Mouse (Mus musculus): ENCODE results near the gene Atp2a1. TPM values are rescaled to one million over a fixed set of nuclear protein-coding genes. Genes with fewer than 3 reads are reported as not detected.

The Atp2a1 gene
- total RNA-seq, 2 experiments from 2014 or later = 0.67 to 9.0 TPM

DNA sequence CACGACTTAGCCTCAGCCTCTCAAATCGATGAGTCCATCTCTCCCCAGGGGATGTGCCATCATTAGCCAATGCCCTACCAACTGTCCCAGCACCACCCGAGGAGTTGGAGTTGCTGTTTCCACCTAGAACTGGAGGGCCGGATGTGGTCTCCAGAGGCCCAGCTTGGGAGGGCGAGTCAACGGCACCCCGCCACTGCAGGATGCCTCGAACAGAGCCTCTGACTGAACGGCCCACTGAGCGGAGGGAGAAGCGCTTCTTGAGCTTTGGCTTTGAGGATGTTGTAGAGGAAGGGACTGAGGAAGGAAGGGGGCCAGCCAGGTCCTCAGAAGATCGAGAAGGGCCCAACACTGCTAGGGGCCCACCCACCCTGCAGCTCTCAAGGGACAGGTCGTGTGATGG lies 9.4 kb upstream of the Atp2a1 start:
- DNase-seq = no peak

DNA sequence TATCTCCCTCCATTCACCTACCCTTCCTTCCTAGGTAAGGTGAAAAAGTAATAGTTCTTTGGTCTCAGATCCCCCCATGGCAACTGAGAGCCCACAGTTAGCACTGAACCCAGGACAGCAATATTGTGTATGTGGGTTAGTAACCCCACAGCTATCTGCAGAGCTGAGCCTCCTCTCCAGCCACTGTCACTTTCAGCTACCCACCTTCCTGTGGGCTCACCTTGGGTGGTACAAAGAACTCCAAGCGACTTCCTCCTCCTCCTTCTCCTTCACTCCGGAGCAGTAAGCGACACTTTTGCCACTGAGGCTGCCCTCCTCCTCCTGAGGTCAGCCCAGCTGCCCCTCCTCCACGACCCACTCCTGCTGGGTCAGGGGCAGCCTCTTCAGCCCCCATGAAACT lies 8.9 kb upstream of the Atp2a1 start:
- DNase-seq = no peak

DNA sequence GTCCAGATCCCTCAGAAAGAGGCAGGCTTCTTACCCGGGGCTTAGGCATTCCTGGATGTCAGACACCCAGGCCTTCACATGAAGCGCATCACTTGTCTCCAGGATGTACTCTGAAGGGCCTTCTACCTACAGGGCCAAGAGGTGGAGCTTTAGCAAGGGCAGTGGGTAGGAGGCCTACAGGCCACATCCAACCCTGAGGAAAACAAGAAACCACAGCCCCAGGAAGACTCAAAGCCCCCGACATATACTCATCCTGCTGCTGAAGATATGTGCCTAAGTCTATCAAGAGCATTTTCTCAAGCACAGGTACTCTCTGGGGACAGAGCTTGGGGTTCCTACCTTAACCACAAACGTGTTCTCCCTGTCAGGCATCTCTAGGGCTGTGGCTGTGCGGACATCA lies 8.5 kb upstream of the Atp2a1 start:
- DNase-seq = no peak

DNA sequence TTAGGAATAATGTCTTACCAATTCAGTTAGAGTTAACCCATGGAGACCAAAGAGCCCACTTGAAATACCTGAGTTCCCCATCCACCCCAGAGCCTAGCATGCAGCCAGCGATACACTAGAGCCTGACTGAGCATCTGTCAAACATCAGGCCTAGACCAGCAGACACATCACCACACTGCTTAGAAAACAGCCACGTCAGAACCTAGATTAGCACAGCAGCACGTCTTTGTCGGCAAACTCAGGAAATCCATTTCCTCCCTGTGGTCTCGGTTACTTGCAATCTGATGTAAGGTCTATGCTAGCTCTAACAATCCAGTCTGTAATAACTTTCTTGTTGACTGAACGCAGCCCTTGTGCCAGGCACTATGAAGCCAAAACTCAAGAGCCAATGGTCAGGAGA lies 7.2 kb upstream of the Atp2a1 start:
- no peak for DNase-seq

DNA sequence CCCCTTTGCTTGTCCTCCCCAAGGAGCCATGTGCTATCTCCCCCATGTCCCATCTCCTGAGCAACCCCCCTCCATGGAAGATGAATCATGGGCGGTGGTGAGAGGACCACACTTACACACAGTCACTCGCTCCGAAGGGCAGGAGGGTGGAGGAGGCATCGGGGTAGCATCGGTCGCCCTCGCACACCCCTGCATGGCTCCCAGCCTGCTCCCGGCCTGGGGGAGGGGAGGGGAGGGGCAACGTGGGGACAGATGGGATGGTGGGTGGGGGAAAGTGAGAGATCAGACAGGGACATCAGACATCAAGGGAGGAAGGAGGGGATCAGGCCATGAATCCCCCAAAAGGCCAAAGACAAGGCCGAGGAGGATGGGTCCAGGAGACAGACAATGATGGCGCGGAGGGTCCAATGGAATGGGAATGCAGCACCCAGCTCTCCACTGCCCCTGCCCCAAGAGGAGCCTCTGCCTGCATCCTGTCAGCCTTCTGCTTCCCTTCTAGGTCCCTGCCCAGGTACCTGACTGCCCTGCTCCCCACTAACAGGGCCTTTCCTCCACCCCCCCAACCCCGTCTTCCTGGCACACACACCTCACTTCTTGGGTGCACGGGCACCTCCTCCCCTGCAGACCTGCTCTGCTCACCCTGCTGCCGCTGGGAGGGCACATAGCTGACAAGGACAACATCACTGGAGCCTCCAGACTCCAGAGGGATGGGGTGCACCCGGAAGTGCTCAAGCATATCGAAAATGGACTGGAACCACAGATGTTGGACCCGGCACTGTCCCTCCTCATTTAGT lies 5.1 kb upstream of the Atp2a1 start:
- no peak for DNase-seq

DNA sequence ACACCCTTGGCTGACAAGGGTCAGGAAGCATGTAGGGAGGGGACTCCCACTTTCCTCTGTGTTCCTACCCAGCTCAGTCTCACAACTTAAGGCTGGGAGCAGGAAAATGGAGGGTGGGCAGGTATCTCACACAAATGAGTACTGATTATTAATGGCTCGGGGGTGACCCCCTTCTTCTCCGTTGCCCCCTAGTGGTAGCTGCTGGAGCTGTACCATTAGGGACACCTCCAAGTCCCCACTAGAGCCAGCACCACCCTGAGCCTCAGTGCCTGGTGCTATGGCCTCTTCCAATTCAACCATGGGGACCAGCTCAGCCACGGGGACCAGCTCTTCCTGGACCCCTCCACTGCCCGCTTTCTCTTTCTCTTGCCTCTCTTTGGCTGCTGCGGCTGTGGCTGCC lies 4.4 kb upstream of the Atp2a1 start:
- peak; percentile 71 for DNase-seq

DNA sequence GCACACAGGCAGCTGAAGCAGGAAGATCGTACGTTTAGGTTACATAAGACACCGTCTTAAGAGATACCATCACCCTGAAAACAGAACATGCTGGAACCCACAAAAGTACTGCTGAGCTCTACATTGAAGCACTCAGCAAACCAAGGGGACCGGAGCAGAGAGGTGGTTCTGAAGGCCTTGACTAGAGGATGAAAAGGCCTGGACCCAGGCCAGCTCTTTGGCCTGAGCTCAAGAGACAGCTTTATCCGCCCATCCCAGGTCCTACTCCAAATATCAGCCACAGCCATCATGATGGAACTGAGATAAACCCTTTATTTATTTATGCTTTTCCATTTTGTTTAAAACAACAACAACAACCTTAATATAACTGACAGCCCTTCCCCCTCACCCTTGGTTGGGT lies 3.8 kb upstream of the Atp2a1 start:
- no peak for DNase-seq

DNA sequence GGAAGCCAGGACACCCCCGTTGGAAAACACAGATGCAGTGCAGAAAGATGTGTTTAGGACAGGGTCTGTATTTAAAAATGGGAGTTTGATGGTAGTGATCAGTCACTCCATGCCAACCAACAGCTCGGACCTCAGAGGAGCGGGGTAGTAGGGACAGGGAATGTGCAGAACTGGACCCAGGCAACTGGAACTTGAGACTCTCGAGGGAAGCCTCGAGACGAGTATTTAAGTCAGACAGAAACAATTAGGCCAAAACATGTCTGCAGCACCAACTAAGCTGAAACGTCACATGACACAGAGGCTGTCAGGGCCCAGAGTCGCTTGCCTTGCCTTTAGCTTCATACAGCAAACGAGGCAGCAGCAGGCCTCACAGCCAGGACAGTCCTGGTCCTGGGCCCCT lies 3.2 kb upstream of the Atp2a1 start:
- DNase-seq = no peak

DNA sequence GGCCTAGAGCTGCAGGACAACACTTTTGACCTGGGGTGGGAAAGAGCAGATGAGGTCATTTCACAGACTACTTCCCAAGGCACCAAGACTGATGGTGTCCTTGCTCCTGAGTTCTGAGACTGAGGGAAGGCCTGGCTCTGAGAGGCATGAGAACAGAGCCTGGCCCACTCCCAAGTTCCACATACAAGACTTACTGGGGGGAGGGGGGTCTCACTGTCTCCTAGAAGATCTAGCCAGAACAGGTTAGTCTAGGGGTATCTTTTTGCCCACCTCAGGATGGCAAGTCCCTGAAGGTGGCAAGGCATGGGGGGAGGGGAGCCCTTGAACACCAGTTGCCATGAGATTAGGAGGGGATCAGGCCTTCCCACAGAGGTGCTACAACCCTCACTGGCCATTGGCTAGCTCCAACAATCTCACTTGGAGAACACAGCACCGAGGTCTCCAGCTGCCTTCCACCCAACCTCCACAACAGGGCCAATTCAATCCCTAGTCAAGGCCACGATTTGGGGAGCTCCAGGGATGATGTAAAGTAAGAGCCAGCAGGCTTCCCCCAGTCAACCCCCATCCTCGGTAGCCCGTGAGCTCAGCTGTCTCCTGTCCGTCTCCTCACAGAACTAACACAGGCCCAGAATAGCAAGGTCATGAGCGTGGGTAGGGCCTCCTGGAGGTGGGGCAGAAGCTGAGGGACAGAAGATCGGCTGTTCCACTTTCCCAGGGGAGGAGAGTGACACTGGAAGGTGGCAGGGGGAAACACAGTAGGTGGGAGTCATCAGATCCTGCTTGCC lies 2.5 kb upstream of the Atp2a1 start:
- peak; percentile 53 for DNase-seq

DNA sequence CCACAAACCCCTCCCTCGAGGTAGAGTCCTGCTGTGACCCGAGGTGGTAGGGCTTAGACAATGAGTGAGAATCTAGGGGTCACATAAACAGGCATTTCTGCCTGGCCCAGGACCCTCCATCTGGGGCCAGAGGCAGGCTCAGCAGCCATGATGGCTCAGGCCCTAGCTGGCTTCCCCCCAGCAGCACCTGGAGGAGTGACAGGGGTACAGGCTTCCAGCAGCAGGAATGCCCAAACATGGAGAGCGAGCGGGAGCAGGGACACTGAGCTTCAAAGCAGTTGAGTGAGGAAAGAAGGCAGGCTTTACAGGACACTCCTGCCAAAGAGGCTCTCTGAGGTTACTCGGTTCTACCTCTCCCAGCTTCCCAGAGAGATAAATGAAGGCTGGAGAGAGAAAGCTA lies 1.9 kb upstream of the Atp2a1 start:
- peak; percentile 63 for DNase-seq

DNA sequence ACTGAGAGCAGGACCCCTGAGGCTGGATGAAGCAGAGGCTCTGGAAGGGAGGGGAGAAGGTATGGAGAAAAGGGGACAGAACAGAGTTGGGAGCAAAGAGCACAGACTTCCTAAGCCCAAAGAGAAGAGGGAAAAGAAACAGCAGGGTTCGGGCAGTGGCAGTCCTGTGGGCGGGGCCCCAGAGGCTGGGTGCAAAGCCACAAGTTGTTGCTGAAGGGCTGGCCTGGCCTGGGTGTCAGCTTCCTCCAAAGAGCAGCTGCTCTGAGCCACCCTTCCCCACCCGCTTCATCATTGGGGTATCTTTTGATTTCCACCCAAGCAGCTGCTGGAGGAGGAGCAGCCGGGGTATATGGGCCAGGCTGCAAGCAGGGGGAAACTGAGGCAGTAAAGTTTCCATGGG lies 1.2 kb upstream of the Atp2a1 start:
- no peak for DNase-seq

DNA sequence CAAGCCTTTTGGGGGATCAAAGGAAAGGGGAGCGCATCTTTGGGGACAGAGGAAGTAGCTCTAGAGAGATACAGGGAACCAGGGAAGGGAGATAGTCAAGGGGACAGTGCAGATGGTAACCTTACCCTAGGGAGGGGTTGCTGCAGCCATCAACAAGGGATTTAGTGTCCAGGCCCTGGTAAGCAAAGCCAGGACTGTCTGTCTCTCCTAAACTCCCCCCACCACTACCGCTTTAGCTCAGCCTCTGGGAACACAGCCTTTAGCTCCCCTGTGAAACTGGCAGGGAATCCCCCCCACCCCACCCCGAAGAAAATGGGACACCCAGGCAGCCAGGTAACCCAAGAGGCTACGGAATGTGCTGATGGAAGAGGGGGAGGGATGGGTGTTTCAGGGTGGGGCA lies 639 bp upstream of the Atp2a1 start:
- no peak for DNase-seq

DNA sequence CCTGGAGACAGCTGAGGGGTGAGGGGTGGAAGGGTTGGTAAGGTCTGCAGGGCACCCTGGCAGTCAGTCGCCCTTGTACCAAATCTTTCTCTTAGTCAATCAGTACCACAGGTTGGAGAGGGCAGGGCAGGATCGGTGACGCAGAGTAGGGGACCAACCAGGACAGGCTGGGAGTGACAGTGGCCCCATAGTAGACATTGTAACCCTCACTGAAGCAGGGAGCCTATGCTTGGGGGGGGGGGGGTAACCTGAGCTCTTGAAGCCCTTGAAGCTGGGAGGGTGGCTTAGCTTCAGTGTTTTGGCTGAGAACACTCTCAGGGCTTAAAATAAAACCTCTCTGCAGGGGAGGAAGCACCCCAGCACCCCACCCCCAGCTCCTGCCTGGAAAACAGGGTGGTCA lies 1.3 kb downstream of the Atp2a1 start:
- no peak for DNase-seq

DNA sequence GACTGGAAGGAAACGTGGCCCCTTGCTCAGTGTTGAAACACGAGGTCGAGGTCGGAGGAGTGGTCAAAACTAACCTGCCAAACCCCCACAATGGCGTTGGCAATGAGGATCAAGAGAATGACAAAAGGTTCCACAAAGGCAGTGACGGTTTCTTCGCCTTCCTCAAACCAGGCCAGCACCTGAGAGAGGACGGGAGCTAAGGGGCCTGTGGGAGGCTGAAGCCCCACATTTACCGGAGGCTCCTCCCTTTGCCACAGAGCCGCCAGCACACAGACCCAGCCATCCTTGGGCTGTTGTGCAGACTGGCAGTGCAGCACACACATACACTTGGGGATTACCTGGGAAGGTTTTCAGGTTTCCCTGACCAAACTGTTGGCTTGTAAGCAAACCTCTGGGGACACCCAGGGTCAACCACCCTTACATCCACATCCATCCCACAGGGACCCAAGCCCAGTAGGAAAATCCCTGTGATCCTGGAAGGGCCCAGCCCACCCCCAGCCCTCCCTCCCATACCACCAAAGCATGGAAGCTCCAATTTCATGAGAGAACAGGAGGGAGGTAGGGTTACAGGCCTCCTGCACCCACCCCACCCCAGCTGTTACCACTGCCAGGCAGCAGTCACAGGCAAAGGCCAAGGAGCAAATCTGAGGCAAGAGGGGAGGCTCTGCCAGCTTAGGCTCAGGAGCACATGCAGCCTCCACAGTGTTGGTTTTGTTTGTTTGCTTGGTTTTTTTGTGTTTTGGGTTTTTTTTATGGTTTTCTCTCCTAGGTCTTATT lies 2.1 kb downstream of the Atp2a1 start:
- no peak for DNase-seq

DNA sequence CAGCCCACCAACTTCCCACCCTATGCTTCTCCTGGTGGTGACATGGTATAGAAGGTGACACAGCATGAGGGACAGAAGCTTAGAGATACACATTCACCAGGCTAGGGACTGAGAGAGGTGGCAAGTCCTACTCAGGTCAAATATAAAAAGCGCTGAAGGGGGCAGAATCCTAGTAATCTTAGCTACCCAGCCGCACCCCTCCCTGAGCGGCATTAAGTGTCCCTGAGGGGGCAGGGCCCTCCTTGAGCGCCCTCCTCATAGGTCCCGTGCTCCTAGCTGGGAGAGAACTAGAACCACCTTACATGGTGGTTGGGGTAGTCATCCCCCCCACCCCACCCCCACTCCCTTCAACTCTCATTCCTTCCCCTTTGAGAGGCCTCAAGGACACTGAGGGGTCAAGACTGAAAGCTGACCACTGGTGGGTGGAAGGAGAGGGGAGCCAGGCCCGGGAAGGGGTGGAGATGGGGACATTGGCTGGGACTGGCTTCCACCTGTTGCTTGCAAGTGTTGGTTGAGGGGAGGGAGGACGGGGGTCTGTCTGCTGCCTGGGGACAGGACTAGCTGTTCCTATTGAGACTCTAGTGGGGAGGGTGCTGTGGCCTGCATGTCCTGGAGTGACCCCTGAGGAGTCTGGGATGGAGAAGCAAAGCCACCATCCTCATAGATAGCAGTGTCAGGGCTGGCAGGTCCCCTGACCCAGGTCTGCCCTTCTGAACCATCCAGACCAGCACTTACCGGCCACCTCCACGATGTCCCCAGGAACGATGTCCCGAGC lies 3.9 kb downstream of the Atp2a1 start:
- DNase-seq = no peak

DNA sequence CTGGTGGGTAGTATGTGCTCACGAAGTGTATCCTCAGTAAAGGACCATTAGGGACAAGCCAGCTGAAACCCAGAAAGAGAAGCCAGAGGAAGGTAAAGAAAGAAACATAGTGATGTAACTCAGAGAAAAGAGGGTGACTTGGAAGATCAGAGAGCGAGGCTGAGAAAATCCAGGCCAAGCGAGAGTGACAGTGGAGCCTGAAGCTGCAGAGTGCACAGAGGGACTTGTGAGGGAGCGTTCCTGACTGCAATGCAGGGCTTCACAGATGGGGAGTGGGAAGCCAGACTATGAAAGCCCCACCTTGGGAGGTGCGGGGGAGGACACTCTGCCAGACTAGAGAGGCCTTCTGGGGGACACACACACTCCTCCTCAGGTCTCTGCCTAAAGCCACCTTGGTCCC lies 4.7 kb downstream of the Atp2a1 start:
- DNase-seq = no peak

DNA sequence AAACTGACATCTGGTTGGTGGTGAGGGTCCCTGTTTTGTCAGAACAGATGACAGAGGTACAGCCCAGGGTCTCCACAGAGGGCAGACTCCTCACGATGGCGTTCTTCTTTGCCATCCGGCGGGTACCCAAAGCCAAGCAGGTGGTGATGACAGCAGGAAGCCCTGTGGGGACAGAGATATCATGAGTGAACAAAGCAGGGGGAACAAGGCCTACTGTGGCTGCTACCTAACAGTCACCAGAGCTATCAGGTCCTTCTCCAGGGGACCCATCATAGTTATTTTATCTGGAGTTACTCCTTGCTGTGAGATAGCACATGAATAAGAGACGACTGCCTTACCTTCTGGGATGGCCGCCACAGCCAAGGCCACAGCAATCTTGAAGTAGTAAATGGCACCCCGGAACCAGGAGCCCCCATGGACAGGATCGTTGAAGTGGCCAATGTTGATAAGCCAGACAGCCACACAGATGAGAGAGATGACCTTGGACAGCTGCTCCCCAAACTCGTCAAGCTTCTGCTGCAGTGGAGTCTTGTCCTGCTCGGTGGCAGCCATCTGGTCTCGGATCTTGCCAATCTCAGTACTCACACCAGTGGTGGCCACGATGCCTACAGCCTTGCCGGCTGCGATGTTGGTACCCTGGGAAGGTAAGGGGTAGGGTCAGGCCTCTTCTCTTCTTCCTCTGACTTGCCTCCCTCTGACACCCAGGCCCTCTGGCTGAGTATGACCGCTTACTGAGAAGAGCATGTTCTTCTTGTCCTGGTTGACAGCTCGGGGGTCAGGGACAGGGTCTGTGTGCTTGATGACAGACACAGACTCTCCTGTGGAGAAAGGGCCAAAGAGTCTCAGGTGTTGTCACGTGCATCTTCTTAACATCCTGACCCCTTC lies 6.3 kb downstream of the Atp2a1 start:
- DNase-seq = no peak

DNA sequence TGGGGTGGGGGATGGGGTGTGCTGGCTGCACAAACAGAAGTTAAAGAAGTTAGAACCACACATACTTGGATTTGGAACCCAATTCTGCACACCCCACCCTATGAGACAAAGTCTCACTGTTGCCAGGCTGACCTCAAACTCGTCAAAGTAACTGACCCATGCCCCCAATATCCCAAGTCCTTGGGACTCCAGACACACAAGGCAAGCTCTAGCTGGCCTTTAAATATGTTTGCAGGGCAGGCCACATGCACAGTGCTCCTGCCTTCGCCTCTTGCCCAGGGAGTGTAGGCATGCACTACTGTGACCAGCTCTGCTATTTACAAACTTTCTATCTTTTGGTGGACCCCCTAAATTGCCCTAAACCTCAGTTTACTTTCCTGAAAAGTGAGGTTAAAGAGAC lies 7.7 kb downstream of the Atp2a1 start:
- DNase-seq = no peak

DNA sequence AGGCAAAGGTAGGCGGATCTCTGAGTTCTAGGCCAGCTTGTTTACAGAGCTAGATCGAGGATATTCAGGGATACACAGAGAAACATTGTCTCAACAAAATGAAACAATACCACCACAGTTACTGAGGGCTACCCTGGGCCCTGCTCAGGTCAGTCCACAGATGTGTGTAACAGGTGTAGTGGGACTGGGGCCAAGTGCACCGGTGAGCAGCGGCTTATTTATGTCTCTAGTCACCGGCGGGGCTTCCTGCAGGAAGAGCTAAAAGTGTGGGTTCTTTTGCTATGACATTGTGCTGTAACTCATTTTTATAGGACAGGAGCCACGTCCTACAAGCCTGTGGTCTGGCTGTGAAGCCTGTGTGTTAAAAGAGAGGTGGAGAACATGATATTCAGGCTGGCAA lies 9.0 kb downstream of the Atp2a1 start:
- DNase-seq = no peak

DNA sequence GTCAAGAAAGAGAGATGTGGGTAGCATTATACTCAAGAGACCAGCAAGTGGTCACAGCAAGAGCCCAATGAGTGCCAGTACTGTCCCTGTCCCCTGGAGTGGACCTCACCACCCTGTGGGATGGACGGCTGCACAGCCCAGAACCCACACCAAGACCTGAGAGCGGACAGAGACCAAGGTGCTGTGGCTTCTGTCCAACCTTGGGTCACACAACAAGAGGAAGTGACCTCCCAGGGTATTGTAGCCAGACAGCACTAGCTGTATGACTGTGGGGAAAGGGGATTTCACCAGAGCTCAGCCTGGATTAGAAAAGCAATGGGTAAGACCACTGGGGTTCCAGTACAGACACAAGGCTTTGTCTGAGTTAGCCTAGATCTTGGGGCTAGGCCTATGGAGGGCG lies 10.7 kb downstream of the Atp2a1 start:
- DNase-seq = no peak

DNA sequence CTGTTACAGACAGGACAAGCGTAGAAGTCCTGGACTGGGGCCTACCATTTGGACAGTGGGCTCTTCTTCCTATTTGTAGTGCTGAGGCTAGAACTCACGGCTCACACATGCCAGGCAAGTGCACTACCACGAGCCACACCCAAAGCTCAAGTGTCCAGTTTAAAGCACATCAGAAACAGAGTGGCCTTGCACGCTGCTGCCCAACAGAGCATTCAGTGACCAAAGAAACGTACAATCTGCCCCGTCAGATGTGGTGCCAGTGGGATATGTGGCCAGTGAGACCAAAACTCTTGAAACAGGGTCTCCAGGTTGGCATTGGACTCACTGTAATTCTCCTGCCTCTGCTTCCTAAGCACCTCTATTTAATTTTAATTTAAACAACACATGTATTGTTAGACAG lies 12.3 kb downstream of the Atp2a1 start:
- DNase-seq = no peak

DNA sequence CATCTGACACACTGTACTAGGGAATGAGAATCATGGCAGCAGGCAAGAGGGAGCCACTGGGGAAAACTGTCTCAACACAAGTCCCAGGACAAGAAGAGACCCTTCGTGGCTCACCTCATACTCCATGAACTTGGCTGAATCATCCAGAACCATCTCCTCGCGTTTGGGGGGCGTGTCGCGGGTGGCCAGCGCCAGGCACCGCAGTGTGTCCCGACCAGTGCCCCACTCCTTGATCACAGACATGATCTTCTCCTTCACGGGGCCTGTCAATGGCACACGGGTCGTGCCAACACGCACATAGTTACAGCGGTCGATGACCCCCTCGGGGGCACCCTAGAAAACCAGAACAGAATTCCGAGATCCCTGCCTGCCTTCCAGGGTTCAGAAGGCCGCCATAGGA lies 12.9 kb downstream of the Atp2a1 start:
- DNase-seq = no peak
